Mouse (Mus musculus) forebrain, embryonic 11.5 days (tissue): ENCODE results near the gene Pawr. TPM values are rescaled to one million over a fixed set of nuclear protein-coding genes. Genes with fewer than 3 reads are reported as not detected.

Experiments used
- ATAC-seq: fragments of 200-750 bp; cut with Nextera tagmentation; replicated peaks from 2 replicates; pipeline ENCODE4 v1.8.0; 2017; ENCODE audit warnings: moderate TSS enrichment; ENCODE audit not compliant: low FRiP score
- DNase-seq: peaks from one replicate; pipeline ENCODE4 v3.0.0-alpha.2; 2017; ENCODE audit warnings: low spot score
- H3K27ac ChIP-seq: fragments of 300-500 bp; sonication (generic); 2 replicates; pipeline ENCODE4 v1.5.1; 2014; ENCODE audit warnings: low read depth, low read length
- H3K27me3 ChIP-seq: fragments of 300-500 bp; sonication (generic); 2 replicates; pipeline ENCODE4 v1.6.1; 2014; ENCODE audit warnings: mild to moderate bottlenecking, low read length, mixed read lengths; ENCODE audit not compliant: control insufficient read depth, insufficient read depth
- H3K36me3 ChIP-seq: fragments of 300-500 bp; sonication (generic); 2 replicates; pipeline ENCODE4 v1.6.1; 2014; ENCODE audit warnings: mild to moderate bottlenecking, low read length, moderate library complexity, mixed read lengths; ENCODE audit not compliant: control insufficient read depth, insufficient read depth
- H3K4me1 ChIP-seq: fragments of 300-500 bp; sonication (generic); replicated peaks from 2 replicates; pipeline ENCODE4 v1.6.1; 2014; ENCODE audit warnings: low read length, mixed read lengths; ENCODE audit not compliant: control insufficient read depth, insufficient read depth
- H3K4me2 ChIP-seq: fragments of 300-500 bp; sonication (generic); 2 replicates; pipeline ENCODE4 v1.6.1; 2014; ENCODE audit warnings: low read depth, mild to moderate bottlenecking, low read length, moderate library complexity, mixed read lengths; ENCODE audit not compliant: severe bottlenecking
- H3K4me3 ChIP-seq: fragments of 300-500 bp; sonication (generic); 2 replicates; pipeline ENCODE4 v1.5.1; 2014; ENCODE audit warnings: low read depth, low read length
- H3K9ac ChIP-seq: fragments of 300-500 bp; sonication (generic); 2 replicates; pipeline ENCODE4 v1.6.1; 2014; ENCODE audit warnings: low read length
- H3K9me3 ChIP-seq: fragments of 300-500 bp; sonication (generic); 2 replicates; pipeline ENCODE4 v1.6.1; 2016; ENCODE audit warnings: low read length, mixed read lengths; ENCODE audit not compliant: control insufficient read depth
- WGBS: fragments of 180-500 bp; shearing (Covaris S2); extraction: QIAGEN DNeasy Blood & Tissue Kit; methylation state at CpG from one replicate; pipeline ENCODE4 v1.1.7; 2014; 5-methylcytosine and 5-hydroxymethylcytosine counted together
- polyA plus RNA-seq: library from polyadenylated mRNA; unstranded; fragments of >200 nt; fragmentation: Nextera tagmentation; extraction: Ambion mirVana; gene quantifications from 2 replicates; pipeline ENCODE4 v1.2.1, GENCODE M21; 2014

Gene Pawr
- polyA plus RNA-seq, 1 experiment from 2014 or later = 18.3 TPM

GRCm38 (mm10) chr10:108328983-108329382 is 2.9 kb upstream of the Pawr start:
- H3K27me3 ChIP-seq = peaks cover 7% of the 10 kb centered on the region; the same call in 1 of the 2 replicates
- H3K4me1 ChIP-seq = no peaks in the 10 kb centered on the region; the same call in 1 of the 2 replicates
- DNase-seq (no peak), ATAC-seq (no peak)
- no peak overlapping the region for H3K27ac ChIP-seq
- H3K4me3 ChIP-seq = no peak overlapping the region
- 89% methylated on average over 12 of the region's 12 CpGs for WGBS
- H3K4me2 ChIP-seq = no peak overlapping the region
- no peaks in the 10 kb centered on the region for H3K36me3 ChIP-seq
- H3K9ac ChIP-seq = no peak overlapping the region
- no peaks in the 10 kb centered on the region for H3K9me3 ChIP-seq

- no peak for ATAC-seq
- Histone ChIP-seq H3K4me3 (no peak overlapping the region), H3K9me3 (no peaks in the 10 kb centered on the region), H3K27ac (no peak overlapping the region), H3K4me1 (no peaks in the 10 kb centered on the region; the same call in 1 of the 2 replicates), H3K36me3 (no peaks in the 10 kb centered on the region), H3K4me2 (no peak overlapping the region), H3K27me3 (peaks cover 7% of the 10 kb centered on the region; the same call in 1 of the 2 replicates), H3K9ac (no peak overlapping the region)
- WGBS = 90% methylated on average over 5 of the region's 5 CpGs
- no peak for DNase-seq
Measured at GRCm38 (mm10) chr10:108329771-108330170, 2.1 kb upstream of the Pawr start.

- DNase-seq = no peak
- Histone ChIP-seq H3K4me3 (no peak overlapping the region; the same call in 1 of the 2 replicates), H3K36me3 (no peaks in the 10 kb centered on the region), H3K9me3 (no peaks in the 10 kb centered on the region), H3K4me1 (no peaks in the 10 kb centered on the region; the same call in 1 of the 2 replicates), H3K4me2 (peak overlapping the region; percentile 82; the same call in 1 of the 2 replicates), H3K9ac (no peak overlapping the region), H3K27me3 (peaks cover 7% of the 10 kb centered on the region; the same call in 1 of the 2 replicates), H3K27ac (no peak overlapping the region)
- ATAC-seq = no peak
- WGBS = 5% methylated on average over 10 of the region's 10 CpGs
Measured at GRCm38 (mm10) chr10:108330964-108331363, 957 bp upstream of the Pawr start.

- no peaks in the 10 kb centered on the region for H3K36me3 ChIP-seq
- under 1% methylated on average over 88 of the region's 129 CpGs for WGBS
- H3K4me3 ChIP-seq = peak overlapping the region; percentile 80
- peaks cover 7% of the 10 kb centered on the region; the same call in 1 of the 2 replicates for H3K27me3 ChIP-seq
- H3K9ac ChIP-seq = peak overlapping the region; percentile 81
- H3K9me3 ChIP-seq = no peaks in the 10 kb centered on the region
- H3K4me1 ChIP-seq = no peaks in the 10 kb centered on the region; the same call in 1 of the 2 replicates
- ATAC-seq (peak; percentile 65), DNase-seq (peak; percentile 83)
- peak overlapping the region; percentile 82 for H3K4me2 ChIP-seq
- peak overlapping the region; percentile 59; the same call in 1 of the 2 replicates for H3K27ac ChIP-seq
Measured at GRCm38 (mm10) chr10:108332571-108333541, 935 bp downstream of the Pawr start.

- no peaks in the 10 kb centered on the region; the same call in 1 of the 2 replicates for H3K4me1 ChIP-seq
- no peaks in the 10 kb centered on the region for H3K36me3 ChIP-seq
- ATAC-seq (no peak), DNase-seq (no peak)
- peak overlapping the region; percentile 81 for H3K9ac ChIP-seq
- H3K27ac ChIP-seq = no peak overlapping the region
- peak overlapping the region; percentile 80 for H3K4me3 ChIP-seq
- H3K27me3 ChIP-seq = peaks cover 7% of the 10 kb centered on the region; the same call in 1 of the 2 replicates
- H3K9me3 ChIP-seq = no peaks in the 10 kb centered on the region
- WGBS = 3% methylated on average over 12 of the region's 12 CpGs
- peak overlapping the region; percentile 82 for H3K4me2 ChIP-seq
Measured at GRCm38 (mm10) chr10:108333642-108334041, 1.7 kb downstream of the Pawr start.

GRCm38 (mm10) chr10:108334096-108334495 is 2.2 kb downstream of the Pawr start:
- DNase-seq (no peak), ATAC-seq (no peak)
- 54% methylated on average over 1 of the region's 1 CpGs for WGBS
- Histone ChIP-seq H3K4me3 (peak overlapping the region; percentile 80; the same call in 1 of the 2 replicates), H3K36me3 (no peaks in the 10 kb centered on the region), H3K27ac (no peak overlapping the region), H3K4me2 (peak overlapping the region; percentile 82; the same call in 1 of the 2 replicates), H3K27me3 (peaks cover 7% of the 10 kb centered on the region; the same call in 1 of the 2 replicates), H3K9me3 (no peaks in the 10 kb centered on the region), H3K4me1 (no peaks in the 10 kb centered on the region; the same call in 1 of the 2 replicates), H3K9ac (no peak overlapping the region)

- H3K4me1 ChIP-seq = no peaks in the 10 kb centered on the region; the same call in 1 of the 2 replicates
Measured at GRCm38 (mm10) chr10:108335736-108336292, 3.9 kb downstream of the Pawr start.

GRCm38 (mm10) chr10:108336581-108336980 is 4.7 kb downstream of the Pawr start:
- DNase-seq = no peak
- no peaks in the 10 kb centered on the region for H3K27me3 ChIP-seq
- no peak for ATAC-seq
- 85% methylated on average over 9 of the region's 9 CpGs for WGBS
- no peak overlapping the region for H3K9ac ChIP-seq
- H3K36me3 ChIP-seq = no peaks in the 10 kb centered on the region
- no peak overlapping the region for H3K27ac ChIP-seq
- no peaks in the 10 kb centered on the region; the same call in 1 of the 2 replicates for H3K4me1 ChIP-seq
- no peaks in the 10 kb centered on the region for H3K9me3 ChIP-seq
- no peak overlapping the region for H3K4me3 ChIP-seq
- no peak overlapping the region for H3K4me2 ChIP-seq

More at GRCm38 (mm10) chr10:108335736-108336292, 3.9 kb downstream of the Pawr start:
- no peak overlapping the region for H3K4me3 ChIP-seq
- H3K36me3 ChIP-seq = no peaks in the 10 kb centered on the region
- DNase-seq = no peak
- no peak for ATAC-seq
- H3K27ac ChIP-seq = no peak overlapping the region
- H3K27me3 ChIP-seq = peaks cover 5% of the 10 kb centered on the region; the same call in 1 of the 2 replicates
- H3K4me2 ChIP-seq = no peak overlapping the region
- WGBS = 89% methylated on average over 10 of the region's 10 CpGs
- no peak overlapping the region for H3K9ac ChIP-seq
- no peaks in the 10 kb centered on the region for H3K9me3 ChIP-seq
